Mouse (Mus musculus) mesoderm, embryonic 11.5 days (tissue): ENCODE data around the gene Rprd1b.

Source experiments
- DNase-seq: peaks from one replicate; pipeline ENCODE4 v3.0.0-alpha.2; 2012; ENCODE audit warnings: low read depth, low spot score

The Rprd1b gene

GRCm38 (mm10) chr2:158170394-158170793 lies 142.1 kb downstream of the Rprd1b start:
- no peak for DNase-seq

DNA sequence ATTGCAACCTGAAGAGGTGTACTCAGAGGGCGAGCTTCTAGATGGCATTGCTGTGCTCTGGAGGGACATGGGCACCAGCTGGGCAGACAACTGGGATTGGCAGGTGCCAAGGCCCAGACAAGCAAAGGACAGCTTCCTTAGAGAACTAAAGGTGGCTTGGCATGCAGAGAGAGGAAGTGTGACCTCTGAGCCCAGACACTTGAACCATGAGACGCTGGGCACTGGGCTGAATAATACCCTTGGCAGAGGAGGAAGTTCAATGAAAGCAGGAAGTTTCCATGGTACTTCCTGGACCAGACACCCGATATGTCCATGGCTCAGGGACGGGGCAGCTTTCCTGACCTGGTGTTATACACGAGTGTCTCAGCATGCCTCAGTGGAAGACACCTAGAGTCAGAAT lies 146.1 kb downstream of the Rprd1b start:
- no peak for DNase-seq

DNA sequence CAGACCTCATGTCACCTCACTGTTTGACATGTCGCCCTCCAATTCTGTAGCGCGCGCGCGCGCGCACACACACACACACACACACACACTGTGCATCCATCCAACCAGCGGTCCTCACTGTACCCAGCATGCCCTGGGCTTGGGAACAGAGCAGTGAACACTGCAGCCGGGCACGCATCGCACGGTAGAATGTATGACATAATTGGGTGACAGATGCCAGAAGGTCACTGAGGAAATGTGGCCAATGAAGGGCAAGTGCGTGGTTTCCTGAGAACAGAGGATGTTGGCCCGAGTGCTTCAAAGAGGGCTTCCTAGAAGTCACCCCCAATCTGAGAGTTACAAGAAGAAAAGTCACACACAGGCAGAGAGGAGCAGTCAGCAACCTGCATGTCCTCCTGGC lies 146.7 kb downstream of the Rprd1b start:
- no peak for DNase-seq

GRCm38 (mm10) chr2:158175433-158175832 lies 147.1 kb downstream of the Rprd1b start:
- no peak for DNase-seq

DNA sequence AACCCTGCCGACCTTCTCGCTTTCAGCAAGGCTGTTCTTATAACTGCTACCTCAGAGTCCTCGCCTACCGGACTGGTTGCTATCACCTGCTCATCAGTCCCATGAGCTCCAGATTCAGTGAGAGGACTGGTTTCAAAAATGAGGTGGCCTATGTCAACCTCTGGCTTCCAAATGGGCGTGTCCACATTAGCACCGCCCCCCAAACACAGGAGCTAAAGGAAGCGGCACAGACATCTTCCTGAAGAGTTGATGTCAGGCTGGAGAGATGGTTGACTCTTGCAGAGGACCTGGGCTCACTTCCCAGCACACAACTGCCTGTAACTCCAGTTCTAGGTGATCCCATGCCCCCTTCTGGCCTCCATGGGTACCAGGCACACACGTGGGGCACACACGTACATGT lies 148.5 kb downstream of the Rprd1b start:
- DNase-seq, result no peak

DNA sequence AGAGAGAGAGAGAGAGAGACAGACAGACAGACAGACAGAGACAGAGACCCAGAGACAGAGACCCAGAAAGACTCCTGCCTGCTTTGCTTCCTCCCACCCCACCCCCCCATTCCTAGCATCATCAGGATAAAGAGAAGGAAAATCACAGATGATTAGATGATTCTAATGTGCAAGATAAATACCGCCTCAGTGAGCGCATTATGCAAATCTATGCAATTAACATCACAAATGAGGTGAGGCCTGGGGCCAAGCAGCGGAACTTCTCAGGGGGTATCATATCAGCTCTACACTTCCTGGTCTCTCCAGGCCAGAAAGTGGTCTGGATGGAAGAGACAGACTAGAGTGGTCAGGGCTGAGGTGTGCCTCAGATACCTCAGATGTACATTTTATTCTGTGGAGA lies 149.3 kb downstream of the Rprd1b start:
- DNase-seq, result no peak

DNA sequence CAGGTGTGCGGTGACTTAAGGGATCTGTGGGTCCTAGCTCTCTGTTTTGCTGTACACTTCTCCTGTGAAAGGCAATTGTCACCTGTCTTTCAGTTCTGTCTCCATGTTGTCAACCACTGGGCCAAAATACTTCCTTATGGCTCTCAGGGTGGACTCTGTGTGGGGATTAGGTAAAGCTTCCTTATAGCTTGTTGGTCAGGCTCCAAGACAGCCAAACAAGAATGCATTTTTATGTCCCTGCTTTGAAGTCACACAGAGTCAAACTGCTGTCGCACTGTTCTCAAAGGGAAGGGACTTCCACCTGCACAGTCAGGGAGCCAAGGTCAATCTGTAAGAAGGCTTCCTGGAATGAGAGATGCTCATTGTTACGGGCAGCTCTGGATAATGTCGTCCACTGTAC lies 149.8 kb downstream of the Rprd1b start:
- no peak for DNase-seq

DNA sequence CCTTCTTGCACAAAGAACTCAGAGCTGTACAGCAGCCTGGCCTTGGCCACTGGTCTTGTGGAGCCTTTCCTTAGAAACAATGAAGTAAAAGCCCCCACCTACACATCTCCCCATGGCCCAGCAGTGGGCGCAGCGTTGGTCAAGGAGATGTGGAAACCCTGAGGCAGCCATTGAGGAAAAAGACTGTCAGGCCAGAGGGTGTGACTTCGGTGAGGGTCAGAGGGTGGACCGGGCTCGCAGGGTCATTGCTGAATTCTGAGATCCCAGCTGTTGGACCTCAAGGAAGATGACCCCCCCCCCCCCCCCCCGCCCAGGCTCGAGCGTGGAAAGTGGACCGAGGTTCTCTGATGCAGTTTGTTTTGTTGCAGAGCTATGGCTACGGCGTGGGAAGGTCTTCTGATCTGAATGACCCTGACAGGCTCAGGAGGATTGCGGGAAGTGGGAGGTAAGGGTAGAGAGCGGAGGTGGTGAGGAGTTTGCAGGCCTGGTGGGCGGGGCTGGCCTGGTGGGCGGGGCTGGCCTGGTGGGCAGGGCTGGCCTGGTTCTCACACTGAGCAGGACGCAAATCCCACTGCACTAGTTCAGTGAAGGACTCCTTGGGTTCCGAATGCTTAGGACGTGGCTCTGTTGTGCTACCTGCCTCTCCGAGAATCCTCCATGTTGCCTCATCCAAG lies 150.5 kb downstream of the Rprd1b start:
- peak; percentile 60 for DNase-seq

- DNase-seq, result no peak
These were observed 151.2 kb downstream of the Rprd1b start for GRCm38 (mm10) chr2:158179370-158180111.

DNA sequence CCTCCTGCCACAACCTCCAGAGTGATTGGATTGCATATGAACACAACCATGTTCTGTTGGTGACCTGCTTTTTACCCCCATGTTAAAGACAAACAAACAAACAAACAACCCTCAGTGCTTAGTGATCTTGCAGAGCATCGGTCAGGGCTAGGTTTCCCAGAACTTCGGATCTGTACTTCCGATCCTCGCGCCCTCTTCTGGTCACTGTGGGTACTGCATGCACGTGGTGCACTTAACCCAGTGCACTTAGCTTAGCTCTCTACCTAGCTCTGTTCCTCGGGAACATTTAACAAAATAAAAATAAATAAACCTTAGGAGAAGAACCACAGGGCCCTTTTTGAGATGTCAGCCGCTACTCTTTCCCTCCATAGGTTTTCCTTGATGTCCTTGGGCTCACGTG lies 152.5 kb downstream of the Rprd1b start:
- DNase-seq, result peak; percentile 74
